Mouse (Mus musculus): ENCODE measurements around the gene AC109138.7.

- no peak for TF ChIP-seq CTCF (IDR thresholded peaks at IDR 0.05; ENCODE audit: borderline replicate concordance, extremely low read depth, insufficient read depth, insufficient read length)
- no peak for TF ChIP-seq POLR2A (IDR thresholded peaks at IDR 0.05; ENCODE audit: borderline replicate concordance, extremely low read depth, insufficient read depth, insufficient read length, poor library complexity, severe bottlenecking)
Measured at GRCm38 (mm10) chr19:4204889-4205288, 9.3 kb upstream of the AC109138.7 start.

Data from brain, embryonic 14.5 days (tissue).